Mouse (Mus musculus) hindbrain, embryonic 11.5 days (tissue): ENCODE measurements around the gene Npr1. TPM values are rescaled to one million over a fixed set of nuclear protein-coding genes. Genes with fewer than 3 reads are reported as not detected.

Experiments
- ATAC-seq: fragments of 200-750 bp; cut with Nextera tagmentation; 2 replicates; pipeline ENCODE4 v1.8.0; 2017; ENCODE audit warnings: mild to moderate bottlenecking, moderate TSS enrichment, moderate library complexity; ENCODE audit not compliant: low FRiP score
- DNase-seq: peaks from one replicate; pipeline ENCODE4 v3.0.0-alpha.2; 2015; ENCODE audit warnings: low spot score
- H3K27ac ChIP-seq: fragments of 300-500 bp; sonication (generic); 2 replicates; pipeline ENCODE4 v1.5.1; 2014; ENCODE audit warnings: mild to moderate bottlenecking, low read depth, low read length
- H3K27me3 ChIP-seq: fragments of 300-500 bp; sonication (generic); 2 replicates; pipeline ENCODE4 v1.6.1; 2014; ENCODE audit warnings: mild to moderate bottlenecking, low read length, moderate library complexity, mixed read lengths; ENCODE audit not compliant: control insufficient read depth, insufficient read depth
- H3K36me3 ChIP-seq: fragments of 300-500 bp; sonication (generic); 2 replicates; pipeline ENCODE4 v1.6.1; 2014; ENCODE audit warnings: mild to moderate bottlenecking, low read length, moderate library complexity, mixed read lengths; ENCODE audit not compliant: control insufficient read depth, insufficient read depth
- H3K4me1 ChIP-seq: fragments of 300-500 bp; sonication (generic); replicated peaks from 2 replicates; pipeline ENCODE4 v1.6.1; 2014; ENCODE audit warnings: low read length, mixed read lengths; ENCODE audit not compliant: control insufficient read depth, insufficient read depth
- H3K4me2 ChIP-seq: fragments of 300-500 bp; sonication (generic); replicated peaks from 2 replicates; pipeline ENCODE4 v1.6.1; 2014; ENCODE audit warnings: mild to moderate bottlenecking, low read depth, low read length
- H3K4me3 ChIP-seq: fragments of 300-500 bp; sonication (generic); 2 replicates; pipeline ENCODE4 v1.5.1; 2014; ENCODE audit warnings: low read depth, low read length
- H3K9ac ChIP-seq: fragments of 300-500 bp; sonication (generic); 2 replicates; pipeline ENCODE4 v1.6.1; 2014; ENCODE audit warnings: low read depth, low read length
- H3K9me3 ChIP-seq: fragments of 300-500 bp; sonication (generic); 2 replicates; pipeline ENCODE4 v1.6.1; 2016; ENCODE audit warnings: low read length; ENCODE audit not compliant: control insufficient read depth
- WGBS: fragments of 180-500 bp; shearing (Covaris S2); extraction: QIAGEN DNeasy Blood & Tissue Kit; methylation state at CpG from one replicate; pipeline ENCODE4 v1.1.7; 2014; 5-methylcytosine and 5-hydroxymethylcytosine counted together
- polyA plus RNA-seq: library from polyadenylated mRNA; unstranded; fragments of >200 nt; fragmentation: Nextera tagmentation; extraction: Ambion mirVana; gene quantifications from 2 replicates; pipeline ENCODE4 v1.2.1, GENCODE M21; 2014

The Npr1 gene
- polyA plus RNA-seq = 2.5 and 3.7 TPM in 2 replicates

DNA sequence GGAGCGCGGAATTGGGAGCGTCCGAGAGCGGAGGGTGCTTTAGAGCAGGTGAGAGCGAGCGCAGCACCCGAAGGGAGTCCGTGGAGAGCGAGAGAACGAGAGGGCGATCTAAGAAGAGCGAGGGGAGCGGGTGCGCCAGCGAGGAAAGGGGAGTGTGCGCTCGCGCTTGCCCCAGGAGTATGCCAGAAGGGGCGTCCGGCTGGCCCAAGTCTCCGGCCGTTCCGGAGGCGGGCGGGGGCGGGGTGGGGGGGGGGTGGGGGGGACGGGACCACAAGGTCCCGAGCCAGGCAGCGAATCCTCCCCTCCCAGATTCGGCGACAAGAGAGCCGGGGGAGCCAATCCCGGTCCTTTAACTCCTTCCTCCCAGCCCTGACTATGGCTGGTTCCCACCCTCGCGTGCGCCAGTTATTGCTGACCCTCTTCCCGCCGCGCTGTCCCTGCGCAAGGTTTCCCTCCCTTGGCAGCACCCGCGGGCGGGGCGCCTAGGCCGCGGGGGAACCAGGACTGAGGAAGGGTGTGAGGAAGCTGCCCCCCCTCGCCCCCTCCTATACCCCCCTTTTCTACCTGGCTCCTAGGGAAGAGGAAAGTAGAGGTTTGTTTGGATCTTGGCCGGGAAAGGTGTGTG is at the start of gene Npr1:
TSS of gene Npr1 (minus strand) at position 181 of the 625 bp plus-strand sequence.
- Histone ChIP-seq H3K27ac (no peak within 1 kb of the TSS), H3K9me3 (no peaks in the 10 kb centered on the region), H3K4me3 (peak within 1 kb of the TSS; percentile 34), H3K4me1 (0 out of 2 replicates have a peak, but pooled peaks cover 2% of the 10 kb centered on the region), H3K27me3 (peaks cover 37% of the 10 kb centered on the region), H3K36me3 (no peaks in the 10 kb centered on the region), H3K9ac (peak within 1 kb of the TSS; percentile 27), H3K4me2 (peak within 1 kb of the TSS; percentile 60)
- ATAC-seq = peak; percentile 64
- no peak for DNase-seq
- 2% methylated on average over 24 of the region's 49 CpGs for WGBS

DNA sequence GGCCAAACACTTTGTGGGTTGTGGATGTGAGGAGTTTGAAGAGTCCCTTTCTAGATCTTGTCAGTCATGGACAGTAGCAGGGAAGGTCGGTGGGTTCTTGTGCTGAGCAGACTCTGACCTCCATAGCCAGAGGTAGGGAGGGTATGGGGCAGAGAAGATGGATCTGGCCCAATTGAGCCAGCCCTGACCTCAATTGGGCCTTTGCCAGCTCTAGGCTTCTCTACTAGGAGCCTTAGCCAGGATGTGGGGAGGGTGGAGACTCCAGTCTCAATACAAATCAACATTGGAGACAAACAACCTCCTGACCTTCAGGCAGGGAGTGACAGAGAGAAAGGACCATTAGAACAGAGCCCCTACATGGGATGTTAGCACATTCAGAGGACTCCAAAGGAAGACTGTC is 49.6 kb upstream of the Npr1 start:
- DNase-seq = no peak
- 52% methylated on average over 1 of the region's 1 CpGs for WGBS
- peaks cover 6% of the 10 kb centered on the region; the same call in 1 of the 2 replicates for H3K4me1 ChIP-seq
- no peaks in the 10 kb centered on the region for H3K27me3 ChIP-seq
- H3K27ac ChIP-seq = no peak overlapping the region
- peak overlapping the region; percentile 25; the same call in 1 of the 2 replicates for H3K4me3 ChIP-seq
- no peak for ATAC-seq
- H3K9ac ChIP-seq = no peak overlapping the region
- no peaks in the 10 kb centered on the region for H3K9me3 ChIP-seq
- no peaks in the 10 kb centered on the region for H3K36me3 ChIP-seq
- peak overlapping the region; percentile 59 for H3K4me2 ChIP-seq

DNA sequence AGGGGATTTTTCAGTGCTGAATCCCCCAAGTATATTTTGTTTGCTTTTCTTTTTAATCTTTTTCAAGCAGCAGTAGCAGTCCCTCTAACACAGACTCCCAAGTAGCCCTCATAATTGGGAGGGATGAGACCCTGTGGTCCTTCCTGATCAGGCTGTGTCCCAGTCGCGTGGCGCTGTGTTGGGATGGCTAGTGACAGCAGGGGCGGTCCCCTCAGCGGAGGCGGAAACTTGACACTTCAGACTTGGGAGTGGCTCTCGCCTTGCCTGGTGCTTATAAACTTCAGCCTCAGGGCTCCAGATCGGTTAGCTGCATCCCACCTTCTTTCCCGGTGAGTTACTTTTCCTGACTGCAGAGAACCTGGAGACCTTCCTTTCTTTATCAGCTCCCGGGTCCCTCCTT is 49.0 kb upstream of the Npr1 start:
- ATAC-seq (peak; percentile 38; the same call in 1 of the 2 replicates), DNase-seq (peak; percentile 68)
- Histone ChIP-seq H3K4me3 (peak overlapping the region; percentile 25), H3K4me2 (peak overlapping the region; percentile 59), H3K27ac (no peak overlapping the region), H3K4me1 (peaks cover 6% of the 10 kb centered on the region; the same call in 1 of the 2 replicates), H3K9me3 (no peaks in the 10 kb centered on the region), H3K36me3 (no peaks in the 10 kb centered on the region), H3K27me3 (no peaks in the 10 kb centered on the region), H3K9ac (0 out of 2 replicates have a peak overlapping the region, but pooled peaks have one; percentile 34)
- WGBS = 1% methylated on average over 10 of the region's 10 CpGs

DNA sequence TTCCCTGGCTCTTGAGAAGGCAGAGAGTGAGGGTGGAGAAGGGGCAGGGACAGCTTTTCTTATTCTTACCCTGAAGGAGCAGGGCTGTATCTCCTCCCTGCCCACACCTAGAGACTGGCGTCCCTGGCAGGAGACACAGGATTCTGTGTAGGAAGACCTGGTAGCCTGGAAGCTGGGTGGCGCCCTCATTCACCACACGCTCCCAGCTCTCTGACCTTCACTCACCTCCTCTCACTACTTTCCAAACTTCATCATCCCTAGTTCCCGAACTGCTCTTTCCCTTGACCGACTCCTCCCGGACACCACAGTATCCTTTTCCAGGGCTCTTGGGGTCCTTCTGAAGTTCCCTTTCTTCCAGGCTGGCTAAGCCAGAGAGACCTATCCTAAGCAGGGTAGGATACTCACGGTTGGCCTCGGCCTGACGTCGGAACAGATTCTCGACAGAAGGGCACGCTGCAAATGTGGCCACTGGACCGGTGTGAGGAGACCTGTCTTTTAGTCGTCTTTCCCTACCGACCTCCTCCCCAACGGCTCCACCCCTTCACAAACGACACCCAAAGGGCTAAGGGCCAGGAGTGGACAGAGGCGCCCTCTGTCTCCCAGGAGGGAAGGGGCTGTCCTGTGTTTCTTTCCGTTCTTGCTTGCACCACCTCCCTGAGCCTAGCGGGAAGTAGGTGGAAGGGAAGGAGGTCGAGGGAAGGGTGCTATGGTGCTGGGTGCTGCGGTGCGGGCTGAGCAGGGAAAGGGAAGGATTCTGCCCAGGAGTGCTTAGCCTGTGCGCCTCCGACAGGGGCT is 48.3 kb upstream of the Npr1 start, which contains the start of the genes S100a1 and S100a13:
TSS of gene S100a1 (minus strand) at position 597 of the 795 bp plus-strand sequence.
TSS of gene S100a13 (plus strand) at position 640 of the 795 bp plus-strand sequence.
- H3K27me3 ChIP-seq = no peaks in the 10 kb centered on the region
- DNase-seq (peak; percentile 56), ATAC-seq (peak; percentile 21; the same call in 1 of the 2 replicates)
- 6% methylated on average over 25 of the region's 25 CpGs for WGBS
- H3K36me3 ChIP-seq = no peaks in the 10 kb centered on the region
- H3K4me3 ChIP-seq = peak within 1 kb of the TSS; percentile 25
- H3K4me1 ChIP-seq = peaks cover 6% of the 10 kb centered on the region; the same call in 1 of the 2 replicates
- no peaks in the 10 kb centered on the region for H3K9me3 ChIP-seq
- H3K4me2 ChIP-seq = peak within 1 kb of the TSS; percentile 59
- peak within 1 kb of the TSS; percentile 34; the same call in 1 of the 2 replicates for H3K9ac ChIP-seq
- no peak within 1 kb of the TSS for H3K27ac ChIP-seq

DNA sequence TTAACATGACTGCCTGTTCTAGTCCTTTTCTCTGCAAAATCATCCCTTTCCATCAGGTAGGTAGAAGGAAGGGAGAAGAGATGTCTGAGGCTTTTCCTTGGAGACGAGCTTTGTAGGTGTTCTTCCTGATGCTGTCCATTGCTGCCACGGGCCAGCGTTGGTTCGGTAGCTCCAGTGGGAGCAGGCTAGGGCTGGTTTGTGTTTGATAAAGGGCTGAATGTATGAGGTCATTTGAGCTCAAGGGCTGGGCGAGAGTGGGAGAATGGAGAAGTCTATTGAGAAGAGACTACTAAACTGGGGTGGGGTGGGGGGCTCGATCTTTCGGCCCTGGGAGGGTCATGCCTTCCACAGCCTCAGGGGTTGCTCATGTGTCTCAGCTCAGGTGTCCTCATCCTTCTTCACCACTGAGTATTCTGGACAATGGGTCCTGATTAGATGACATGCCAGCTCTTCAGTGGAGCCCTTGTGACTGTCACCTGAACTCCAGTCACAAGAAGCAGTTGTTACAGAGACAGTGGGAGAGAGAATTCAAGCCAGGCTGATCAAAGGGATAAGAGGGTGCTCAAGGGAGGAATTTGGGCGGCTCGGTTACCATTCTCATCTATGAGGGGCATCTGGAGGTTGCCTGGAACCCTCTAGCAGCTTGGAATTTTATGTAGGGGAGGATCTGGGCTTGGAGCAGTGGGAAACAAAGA is 47.4 kb upstream of the Npr1 start:
- H3K27me3 ChIP-seq = no peaks in the 10 kb centered on the region
- ATAC-seq = no peak
- no peak for DNase-seq
- peaks cover 6% of the 10 kb centered on the region; the same call in 1 of the 2 replicates for H3K4me1 ChIP-seq
- H3K36me3 ChIP-seq = no peaks in the 10 kb centered on the region
- H3K4me2 ChIP-seq = no peak overlapping the region
- no peak overlapping the region for H3K9ac ChIP-seq
- no peaks in the 10 kb centered on the region for H3K9me3 ChIP-seq
- 67% methylated on average over 8 of the region's 9 CpGs for WGBS
- no peak overlapping the region for H3K4me3 ChIP-seq
- H3K27ac ChIP-seq = no peak overlapping the region

DNA sequence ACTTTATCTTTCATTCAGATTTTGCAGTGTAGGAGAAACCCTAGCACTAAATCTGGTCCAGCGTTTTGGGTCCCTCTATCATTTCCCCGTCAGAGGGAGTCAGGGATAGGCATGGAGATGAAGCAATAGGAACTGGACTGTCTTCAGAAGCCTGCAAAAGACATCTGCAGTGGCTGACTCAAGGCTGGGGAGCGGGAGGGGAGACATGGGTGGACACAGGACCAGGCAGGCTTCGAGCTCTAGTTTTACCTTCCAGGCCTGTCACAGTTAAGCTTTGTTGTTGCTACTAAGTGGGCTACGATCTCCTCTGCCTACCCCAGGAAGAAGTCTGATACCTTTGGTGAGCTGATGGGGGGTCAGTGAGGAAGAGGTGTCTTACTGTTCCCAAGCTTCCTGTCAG is 46.6 kb upstream of the Npr1 start:
- H3K27me3 ChIP-seq = no peaks in the 10 kb centered on the region
- H3K4me1 ChIP-seq = peaks cover 8% of the 10 kb centered on the region; the same call in 1 of the 2 replicates
- DNase-seq (no peak), ATAC-seq (no peak)
- no peak overlapping the region for H3K9ac ChIP-seq
- peaks cover under 1% of the 10 kb centered on the region; the same call in 1 of the 2 replicates for H3K36me3 ChIP-seq
- no peak overlapping the region for H3K27ac ChIP-seq
- 91% methylated on average over 5 of the region's 5 CpGs for WGBS
- H3K9me3 ChIP-seq = no peaks in the 10 kb centered on the region
- H3K4me2 ChIP-seq = no peak overlapping the region
- no peak overlapping the region for H3K4me3 ChIP-seq

DNA sequence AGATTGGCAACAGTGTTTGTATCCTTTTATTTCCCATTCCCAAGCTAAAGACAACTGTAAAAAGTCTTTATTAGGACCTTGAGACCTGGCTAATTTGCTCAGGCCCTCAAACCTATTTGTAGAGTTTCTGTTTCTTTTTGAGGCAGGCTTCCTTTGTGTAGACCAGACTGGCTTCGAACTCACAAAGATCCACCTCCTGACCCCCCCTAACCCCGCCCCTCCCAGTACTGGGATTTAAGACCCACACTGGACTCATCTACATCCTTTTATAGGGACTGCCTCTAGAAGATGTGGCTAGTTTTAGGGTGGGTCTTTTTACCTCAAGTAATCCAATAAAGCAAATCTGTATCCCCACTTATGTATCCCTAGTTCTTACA is 44.1 kb upstream of the Npr1 start:
- Histone ChIP-seq H3K4me1 (peaks cover 8% of the 10 kb centered on the region; the same call in 1 of the 2 replicates), H3K27ac (peak overlapping the region; percentile 60; the same call in 1 of the 2 replicates), H3K4me2 (peak overlapping the region; percentile 32; the same call in 1 of the 2 replicates), H3K9ac (no peak overlapping the region), H3K27me3 (no peaks in the 10 kb centered on the region), H3K9me3 (no peaks in the 10 kb centered on the region), H3K4me3 (peak overlapping the region; percentile 77), H3K36me3 (peaks cover 12% of the 10 kb centered on the region; the same call in 1 of the 2 replicates)
- ATAC-seq (peak; percentile 41), DNase-seq (no peak)
- 28% methylated on average over 2 of the region's 2 CpGs for WGBS
